Mouse (Mus musculus): ENCODE results near the gene Jak1. TPM values are rescaled to one million over a fixed set of nuclear protein-coding genes. Genes with fewer than 3 reads are reported as not detected.

The Jak1 gene
- total and polyA plus RNA-seq, 3 experiments: 37.3 to 41.9 TPM; not detected in 1

GRCm38 (mm10) chr4:101202626-101203025, 62.5 kb downstream of the Jak1 start:
- peaks cover 6% of the 10 kb centered on the region; the same call in 1 of the 2 replicates for H3K79me2 ChIP-seq (ENCODE audit: control insufficient read depth, insufficient read depth, low read length, poor library complexity)
- H3K27me3 ChIP-seq (ENCODE audit: control insufficient read depth in 1 of 2, insufficient read depth in 2 of 2, low read length in 2 of 2): no peaks in the 10 kb centered on the region
- no peak overlapping the region for H3K27ac ChIP-seq (ENCODE audit: control insufficient read depth, low read depth, low read length)
- DNase-seq (ENCODE audit: low read depth, low spot score): no peak
- peaks cover 0 to 14% of the 10 kb centered on the region in 2 experiments; a peak in 2 of 4 replicates for H3K36me3 ChIP-seq (ENCODE audit: control insufficient read depth in 1 of 2, insufficient read depth in 2 of 2, low read length in 2 of 2)
- no peak overlapping the region for H3K4me3 ChIP-seq (ENCODE audit: control insufficient read depth in 1 of 2, insufficient read depth in 1 of 2, low read depth in 2 of 2, low read length in 2 of 2)
- no peak for TF ChIP-seq CTCF (IDR thresholded peaks at IDR 0.05 in 2 of 3, conservative IDR thresholded peaks at IDR 0.05 in 1 of 3; ENCODE audit: control insufficient read depth in 1 of 3, insufficient read depth in 1 of 3, low read depth in 2 of 3, low read length in 3 of 3, poor library complexity in 1 of 3, severe bottlenecking in 1 of 3)
- no peak overlapping the region for H3K9ac ChIP-seq (ENCODE audit: control insufficient read depth, low read depth, low read length, poor library complexity, severe bottlenecking)
- H3K9me3 ChIP-seq (replicated peaks; ENCODE audit: insufficient read depth, low read length): no peaks in the 10 kb centered on the region
- H3K4me1 ChIP-seq (ENCODE audit: control insufficient read depth in 1 of 2, insufficient read depth in 2 of 2, low read length in 2 of 2): peaks cover 12 to 14% of the 10 kb centered on the region in 2 experiments

GRCm38 (mm10) chr4:101199433-101200081, 65.5 kb downstream of the Jak1 start:
- Histone ChIP-seq H3K9me3 (replicated peaks; ENCODE audit: insufficient read depth, low read length) (no peaks in the 10 kb centered on the region), H3K4me1 (ENCODE audit: control insufficient read depth in 1 of 2, insufficient read depth in 2 of 2, low read length in 2 of 2) (peaks cover 12 to 18% of the 10 kb centered on the region in 2 experiments), H3K27ac (ENCODE audit: control insufficient read depth, low read depth, low read length) (no peak overlapping the region), H3K27me3 (ENCODE audit: control insufficient read depth in 1 of 2, insufficient read depth in 2 of 2, low read length in 2 of 2) (no peaks in the 10 kb centered on the region), H3K79me2 (ENCODE audit: control insufficient read depth, insufficient read depth, low read length, poor library complexity) (peaks cover 8% of the 10 kb centered on the region; the same call in 1 of the 2 replicates), H3K36me3 (ENCODE audit: control insufficient read depth in 1 of 2, insufficient read depth in 2 of 2, low read length in 2 of 2) (peaks cover 0 to 20% of the 10 kb centered on the region in 2 experiments; a peak in 2 of 4 replicates), H3K4me3 (ENCODE audit: control insufficient read depth in 1 of 2, insufficient read depth in 1 of 2, low read depth in 2 of 2, low read length in 2 of 2) (no peak overlapping the region), H3K9ac (ENCODE audit: control insufficient read depth, low read depth, low read length, poor library complexity, severe bottlenecking) (no peak overlapping the region)
- TF ChIP-seq KAT2A (conservative IDR thresholded peaks at IDR 0.05; ENCODE audit: low read depth, low read length) (no peak), TCF12 (IDR thresholded peaks at IDR 0.05; ENCODE audit: low read depth, low read length) (no peak), CTCF (IDR thresholded peaks at IDR 0.05 in 2 of 3, conservative IDR thresholded peaks at IDR 0.05 in 1 of 3; ENCODE audit: control insufficient read depth in 1 of 3, insufficient read depth in 1 of 3, low read depth in 2 of 3, low read length in 3 of 3, poor library complexity in 1 of 3, severe bottlenecking in 1 of 3) (no peak), SIN3A (IDR thresholded peaks at IDR 0.05; ENCODE audit: low read length) (no peak), GABPA (IDR thresholded peaks at IDR 0.05; ENCODE audit: low read depth, low read length) (no peak), MAFK (IDR thresholded peaks at IDR 0.05; ENCODE audit: borderline replicate concordance, low read depth, low read length) (no peak), POLR2AphosphoS2 (IDR thresholded peaks at IDR 0.05; ENCODE audit: low read length) (no peak), SMC3 (IDR thresholded peaks at IDR 0.05; ENCODE audit: low read depth, low read length) (no peak), NRF1 (IDR thresholded peaks at IDR 0.05; ENCODE audit: insufficient read depth, low read depth, low read length, poor library complexity, severe bottlenecking) (no peak), RAD21 (IDR thresholded peaks at IDR 0.05; ENCODE audit: low read depth, low read length) (no peak), BHLHE40 (IDR thresholded peaks at IDR 0.05; ENCODE audit: borderline replicate concordance, low read depth, low read length) (no peak), GATA1 (IDR thresholded peaks at IDR 0.05; ENCODE audit: low read depth, low read length) (no peak), ELF1 (IDR thresholded peaks at IDR 0.05; ENCODE audit: low read depth, low read length) (no peak), ETS1 (IDR thresholded peaks at IDR 0.05; ENCODE audit: low read depth, low read length) (no peak), TBP (IDR thresholded peaks at IDR 0.05; ENCODE audit: low read depth, low read length) (no peak)
- DNase-seq (ENCODE audit: low read depth, low spot score): no peak
